Mouse (Mus musculus) lung, adult 18-20 months (tissue): ENCODE data around the gene Tdrkh.

Experiments
- DNase-seq, 2 experiments: peaks; one replicate each; pipeline ENCODE4 v3.0.0; 2022; ENCODE audit warnings: mixed read lengths in 2 of 2

The Tdrkh gene

GRCm38 (mm10) chr3:94463926-94464578 is 51.0 kb downstream of the Tdrkh start:
- peak; percentile 75 to 85 for DNase-seq

- DNase-seq, result no peak
Observed at GRCm38 (mm10) chr3:94465632-94466430, 52.8 kb downstream of the Tdrkh start.

- DNase-seq, result peak; percentile 28 to 44
Observed at GRCm38 (mm10) chr3:94468931-94469330, 55.9 kb downstream of the Tdrkh start.

- peak; percentile 56 to 63 for DNase-seq
Observed at GRCm38 (mm10) chr3:94472447-94473114, 59.5 kb downstream of the Tdrkh start.

- DNase-seq, result no peak
Observed at GRCm38 (mm10) chr3:94473115-94473505, 60.0 kb downstream of the Tdrkh start.

- no peak for DNase-seq
Observed at GRCm38 (mm10) chr3:94473567-94474232, 60.6 kb downstream of the Tdrkh start.

GRCm38 (mm10) chr3:94476301-94477035 is 63.4 kb downstream of the Tdrkh start:
- peak in 1 of 2 experiments; percentile 23 for DNase-seq

- no peak for DNase-seq
Observed at GRCm38 (mm10) chr3:94477444-94477843, 64.4 kb downstream of the Tdrkh start.

- DNase-seq, result no peak
Observed at GRCm38 (mm10) chr3:94477981-94478422, 64.9 kb downstream of the Tdrkh start, which contains the start of gene Celf3. Celf3 (plus strand) TSS chr3:94478295.

- DNase-seq, result no peak
Observed at GRCm38 (mm10) chr3:94478591-94479169, 65.6 kb downstream of the Tdrkh start.

GRCm38 (mm10) chr3:94479564-94479963 is 66.5 kb downstream of the Tdrkh start:
- no peak for DNase-seq

- DNase-seq, result no peak
Observed at GRCm38 (mm10) chr3:94480291-94480884, 67.3 kb downstream of the Tdrkh start, which contains the start of gene Riiad1. Riiad1 (minus strand) TSS chr3:94480341.

GRCm38 (mm10) chr3:94481429-94481828 is 68.4 kb downstream of the Tdrkh start:
- DNase-seq, result no peak

GRCm38 (mm10) chr3:94482764-94483385 is 69.8 kb downstream of the Tdrkh start:
- DNase-seq, result peak; percentile 67 to 77

- DNase-seq, result peak in 1 of 2 experiments; percentile 17
Observed at GRCm38 (mm10) chr3:94483790-94484439, 70.8 kb downstream of the Tdrkh start.
